Mouse (Mus musculus) testis, adult 2 months (tissue): ENCODE data around the gene Herc2. TPM values are rescaled to one million over a fixed set of nuclear protein-coding genes. Genes with fewer than 3 reads are reported as not detected.
"Not testable (repeated sequence)": the region's sequence is repeated elsewhere in the genome, so short reads cannot be mapped to it uniquely, and the experiment has no call there.

ENCODE experiments used
- H3K27ac ChIP-seq: fragments of 200-500 bp; 2 replicates; pipeline ENCODE4 v1.5.1; 2012; ENCODE audit warnings: low read depth, low read length; ENCODE audit not compliant: control insufficient read depth, insufficient read depth
- H3K27me3 ChIP-seq: fragments of 200-500 bp; 2 replicates; pipeline ENCODE4 v1.6.1; 2012; ENCODE audit warnings: mild to moderate bottlenecking, low read length, moderate library complexity; ENCODE audit not compliant: control insufficient read depth, insufficient read depth
- H3K36me3 ChIP-seq: fragments of 200-500 bp; 2 replicates; pipeline ENCODE4 v1.6.1; 2012; ENCODE audit warnings: mild to moderate bottlenecking, low read length; ENCODE audit not compliant: control insufficient read depth, insufficient read depth
- H3K4me1 ChIP-seq: fragments of 200-500 bp; 2 replicates; pipeline ENCODE4 v1.6.1; 2012; ENCODE audit warnings: low read length; ENCODE audit not compliant: control insufficient read depth, insufficient read depth
- H3K4me3 ChIP-seq: fragments of 200-500 bp; 2 replicates; pipeline ENCODE4 v1.5.1; 2012; ENCODE audit warnings: low read depth, mild to moderate bottlenecking, low read length, moderate library complexity, mixed read lengths; ENCODE audit not compliant: control insufficient read depth
- CTCF ChIP-seq: fragments of 200-500 bp; IDR thresholded peaks from 2 replicates; pipeline ENCODE4 v1.5.1; 2012; ENCODE audit warnings: low read depth, mild to moderate bottlenecking, inconsistent platforms, low read length, moderate library complexity; ENCODE audit not compliant: control insufficient read depth, insufficient read depth, insufficient replicate concordance
- POLR2A ChIP-seq: fragments of 200-500 bp; IDR thresholded peaks from 2 replicates; pipeline ENCODE4 v1.6.1; 2012; ENCODE audit warnings: low read depth, mild to moderate bottlenecking, inconsistent platforms, low read length, moderate library complexity; ENCODE audit not compliant: control insufficient read depth
- polyA plus RNA-seq: library from polyadenylated mRNA; depleted of rRNA; stranded (reverse); fragments of >200 nt; gene quantifications from 2 replicates; pipeline ENCODE4 v1.2.3, GENCODE M21; 2012; rRNA removed

Gene Herc2
- polyA plus RNA-seq, result 25.6 and 29.9 TPM in 2 replicates

DNA sequence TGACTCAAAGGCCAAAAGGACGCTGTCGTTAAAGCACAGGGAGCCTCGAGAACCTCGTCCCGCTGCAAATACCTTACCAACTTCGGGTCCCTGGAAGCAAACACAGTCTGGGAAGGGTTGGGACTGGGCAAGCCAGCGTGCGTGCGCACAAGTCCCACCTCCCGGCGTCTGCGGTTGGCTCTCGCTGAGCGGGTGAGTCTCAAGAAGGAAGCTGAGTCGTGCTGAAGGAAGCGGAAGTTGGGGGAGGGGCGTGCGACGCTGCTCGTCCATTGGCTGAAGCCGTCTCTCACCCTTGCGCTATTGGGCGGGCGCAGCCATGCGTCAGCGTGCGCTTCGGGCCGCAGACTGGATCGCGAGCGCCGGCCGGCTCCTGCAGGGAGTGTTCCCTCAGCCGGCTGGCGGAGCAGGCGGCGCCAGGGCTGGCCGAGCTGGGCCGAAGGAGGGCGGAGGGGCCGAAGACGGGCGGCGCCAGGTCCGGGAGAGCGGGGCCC is at the start of gene Herc2:
TSS of gene Herc2 (plus strand) at position 366 of the 491 bp plus-strand sequence.
- TF ChIP-seq POLR2A (peak; percentile 96), CTCF (no peak)
- H3K36me3 ChIP-seq, result peaks cover 2% of the 10 kb centered on the region
- H3K27me3 ChIP-seq, result no peaks in the 10 kb centered on the region
- peak within 1 kb of the TSS; percentile 90 for H3K27ac ChIP-seq
- peaks cover 2% of the 10 kb centered on the region; the same call in 1 of the 2 replicates for H3K4me1 ChIP-seq
- H3K4me3 ChIP-seq, result peak within 1 kb of the TSS; percentile 93

DNA sequence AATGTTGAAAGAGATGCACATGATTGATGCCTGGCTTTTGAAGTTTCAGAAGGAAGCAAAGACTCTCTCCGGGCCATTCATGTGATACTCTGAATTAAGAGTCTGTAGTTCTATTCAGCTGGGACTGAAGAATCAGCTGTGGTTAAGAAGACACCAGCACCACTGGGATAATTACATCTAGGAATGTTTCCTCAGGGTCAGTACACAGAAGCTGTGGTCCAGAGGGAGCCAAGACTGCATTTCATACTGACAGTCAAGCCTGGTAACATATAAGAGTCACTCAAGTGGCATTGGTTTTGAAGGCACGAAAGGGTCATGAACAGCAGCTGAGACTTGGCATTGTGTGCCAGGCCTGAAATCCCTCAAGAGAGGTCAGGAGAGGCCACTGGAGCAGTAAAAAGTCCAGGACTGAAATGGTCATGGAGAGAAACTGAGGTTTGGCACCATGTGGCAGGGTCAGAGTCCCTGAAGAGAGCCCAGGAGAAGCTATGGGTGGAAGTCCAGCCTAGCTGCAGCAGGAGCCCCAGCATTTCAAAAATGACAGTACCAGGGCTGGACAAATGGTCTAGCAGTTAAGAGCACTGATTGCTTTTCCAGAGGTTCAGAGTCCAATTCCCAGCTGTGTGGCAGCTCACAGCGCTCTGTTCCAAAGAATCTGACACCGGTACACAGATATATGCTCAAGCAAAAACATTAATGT is 39.5 kb upstream of the Herc2 start:
- Histone ChIP-seq H3K27me3 (no peaks in the 10 kb centered on the region), H3K4me1 (no peaks in the 10 kb centered on the region), H3K36me3 (no peaks in the 10 kb centered on the region), H3K4me3 (no peak overlapping the region), H3K27ac (no peak overlapping the region)
- TF ChIP-seq POLR2A (no peak), CTCF (no peak)

DNA sequence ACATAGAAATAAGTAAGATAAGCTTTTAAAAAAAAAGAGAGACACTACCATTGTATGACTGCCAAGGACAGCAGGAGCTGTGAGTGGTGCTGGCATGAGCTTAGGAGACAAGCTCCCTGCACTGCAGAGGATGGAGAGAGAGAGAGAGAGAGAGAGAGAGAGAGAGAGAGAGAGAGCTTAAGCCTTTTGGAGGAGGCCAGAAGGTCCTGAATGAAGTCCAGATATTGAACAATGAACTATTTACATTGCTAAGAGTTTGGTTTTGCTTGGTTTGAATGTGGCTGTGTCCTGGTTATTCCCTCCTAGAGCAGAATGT is 39.0 kb upstream of the Herc2 start:
- Histone ChIP-seq H3K4me3 (no peak overlapping the region), H3K27me3 (no peaks in the 10 kb centered on the region), H3K36me3 (no peaks in the 10 kb centered on the region), H3K27ac (no peak overlapping the region), H3K4me1 (no peaks in the 10 kb centered on the region)
- TF ChIP-seq POLR2A (no peak), CTCF (no peak)

DNA sequence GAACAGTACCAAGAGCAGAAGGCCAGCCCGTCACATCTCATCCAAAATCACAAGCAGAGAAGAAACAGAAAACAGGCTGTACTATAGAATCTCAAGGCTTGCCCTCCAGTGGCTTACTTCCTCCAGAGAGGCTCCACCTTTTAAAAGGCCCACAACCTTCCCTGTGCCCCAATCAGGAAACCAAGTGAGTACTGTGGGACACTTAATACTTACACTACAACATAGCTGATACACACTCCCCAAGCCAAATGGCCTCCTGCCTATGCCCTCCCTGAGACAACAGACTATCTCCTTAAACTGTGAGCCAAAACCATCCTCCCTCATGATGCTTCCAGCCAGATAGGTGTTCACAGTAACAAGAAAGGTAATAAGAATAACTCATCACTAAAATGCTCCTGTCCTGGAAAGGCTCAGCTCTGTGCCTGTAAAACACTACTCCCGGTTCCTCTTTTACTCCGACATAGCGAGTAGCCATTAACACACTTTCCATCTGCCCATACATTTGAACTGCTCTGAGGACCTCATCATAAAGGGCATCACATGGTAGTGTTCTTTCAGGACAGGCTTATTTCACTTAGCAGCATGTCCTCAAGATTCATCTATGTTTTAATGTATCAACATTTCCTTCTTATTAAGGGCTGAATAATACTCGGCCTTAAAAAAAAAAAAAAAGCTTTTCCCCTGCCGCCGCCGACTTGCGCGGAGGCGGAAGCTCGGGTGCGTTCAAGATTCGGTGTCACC is 36.6 kb upstream of the Herc2 start:
- H3K36me3 ChIP-seq, result no peaks in the 10 kb centered on the region
- no peak overlapping the region for H3K4me3 ChIP-seq
- H3K27me3 ChIP-seq, result no peaks in the 10 kb centered on the region
- H3K4me1 ChIP-seq, result no peaks in the 10 kb centered on the region
- H3K27ac ChIP-seq, result no peak overlapping the region
- no peak for TF ChIP-seq CTCF
- TF ChIP-seq POLR2A, result no peak

DNA sequence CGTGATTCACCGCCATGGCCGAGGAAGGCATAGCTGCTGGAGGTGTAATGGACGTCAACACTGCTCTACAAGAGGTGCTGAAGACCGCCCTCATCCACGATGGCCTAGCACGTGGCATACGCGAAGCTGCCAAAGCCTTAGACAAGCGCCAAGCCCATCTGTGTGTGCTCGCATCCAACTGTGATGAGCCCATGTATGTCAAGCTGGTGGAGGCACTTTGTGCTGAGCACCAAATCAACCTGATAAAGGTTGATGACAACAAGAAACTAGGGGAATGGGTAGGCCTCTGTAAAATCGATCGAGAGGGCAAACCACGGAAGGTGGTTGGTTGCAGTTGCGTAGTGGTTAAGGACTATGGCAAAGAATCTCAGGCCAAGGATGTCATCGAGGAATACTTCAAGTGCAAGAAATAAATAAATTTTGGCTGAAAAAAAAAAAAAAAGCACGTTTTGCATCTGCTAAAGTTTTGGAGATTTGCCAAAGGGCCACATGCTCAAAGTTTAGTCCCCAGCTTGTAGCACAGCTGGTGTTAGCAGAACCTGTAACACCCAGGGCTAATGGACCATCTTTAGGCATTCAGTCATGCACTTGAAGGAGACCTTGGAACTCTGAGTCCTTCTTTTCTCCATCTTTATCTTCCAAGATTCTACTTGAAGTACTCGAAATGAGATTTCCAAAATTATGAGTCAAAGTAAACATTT is 35.8 kb upstream of the Herc2 start:
- not testable (repeated sequence) for H3K4me1 ChIP-seq, H3K4me3 ChIP-seq, H3K27me3 ChIP-seq, H3K36me3 ChIP-seq, H3K27ac ChIP-seq

DNA sequence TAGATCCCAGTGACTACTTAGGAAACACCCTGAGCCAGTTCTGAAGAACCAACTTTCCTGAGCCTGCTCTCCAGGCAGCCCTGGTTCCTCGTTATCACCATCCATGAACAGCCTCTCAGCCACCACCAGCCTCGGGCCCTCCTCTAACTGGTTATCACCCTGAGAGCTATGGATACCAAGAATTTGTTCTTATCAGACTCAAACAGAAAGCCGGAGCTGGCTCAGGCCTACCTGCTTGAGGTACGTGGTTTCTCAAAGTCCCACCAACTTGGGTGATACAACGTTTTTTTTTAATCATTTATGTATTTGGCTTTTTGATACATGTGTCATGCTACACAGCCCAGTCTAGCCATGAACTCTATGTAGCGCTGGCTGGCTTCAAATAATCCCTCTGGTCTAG is 34.8 kb upstream of the Herc2 start:
- no peak overlapping the region for H3K27ac ChIP-seq
- no peaks in the 10 kb centered on the region for H3K27me3 ChIP-seq
- H3K4me3 ChIP-seq, result no peak overlapping the region
- TF ChIP-seq POLR2A (no peak), CTCF (no peak)
- no peaks in the 10 kb centered on the region for H3K36me3 ChIP-seq
- H3K4me1 ChIP-seq, result peaks cover 6% of the 10 kb centered on the region

DNA sequence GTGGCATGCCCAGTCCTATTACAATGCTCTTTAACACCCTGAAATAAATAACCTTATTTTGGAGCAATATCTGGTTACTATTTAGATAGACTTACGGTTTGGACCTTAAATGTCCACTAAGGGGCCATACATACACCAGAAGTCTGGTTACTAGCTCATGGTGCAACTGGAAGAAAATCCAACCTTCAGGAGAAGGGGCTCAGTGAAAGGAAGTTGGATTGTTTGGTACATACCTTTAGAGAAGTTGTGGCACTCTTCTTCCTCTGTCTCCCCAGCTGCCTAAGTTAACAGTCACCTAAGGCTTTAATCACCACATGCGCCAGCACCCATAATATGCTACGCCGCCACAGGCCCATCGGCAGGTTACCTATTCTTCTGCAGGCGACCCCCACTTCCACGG is 34.2 kb upstream of the Herc2 start:
- Histone ChIP-seq H3K4me3 (no peak overlapping the region), H3K27ac (no peak overlapping the region), H3K4me1 (peaks cover 6% of the 10 kb centered on the region), H3K36me3 (no peaks in the 10 kb centered on the region), H3K27me3 (no peaks in the 10 kb centered on the region)
- no peak for TF ChIP-seq POLR2A
- TF ChIP-seq CTCF, result no peak
